Mouse (Mus musculus) C2C12 (cell line): ENCODE measurements at regions not wholly inside any gene's neighbourhood (a gene's known extent, or its start where the extent isn't known, plus 50 kb on each side); places are given as distances from the start of the nearest gene placed in this dataset.

Source experiments
- CTCF ChIP-seq: IDR thresholded peaks from one replicate; pipeline ENCODE4 v1.5.1; 2011; ENCODE audit not compliant: control insufficient read depth, insufficient read depth, insufficient read length
- MAX ChIP-seq: IDR thresholded peaks from one replicate; pipeline ENCODE4 v1.6.1; 2011; ENCODE audit warnings: mild to moderate bottlenecking, control low read depth
- USF1 ChIP-seq: IDR thresholded peaks from one replicate; pipeline ENCODE4 v1.6.1; 2011; ENCODE audit warnings: low read depth, mild to moderate bottlenecking, control low read depth, moderate library complexity

DNA sequence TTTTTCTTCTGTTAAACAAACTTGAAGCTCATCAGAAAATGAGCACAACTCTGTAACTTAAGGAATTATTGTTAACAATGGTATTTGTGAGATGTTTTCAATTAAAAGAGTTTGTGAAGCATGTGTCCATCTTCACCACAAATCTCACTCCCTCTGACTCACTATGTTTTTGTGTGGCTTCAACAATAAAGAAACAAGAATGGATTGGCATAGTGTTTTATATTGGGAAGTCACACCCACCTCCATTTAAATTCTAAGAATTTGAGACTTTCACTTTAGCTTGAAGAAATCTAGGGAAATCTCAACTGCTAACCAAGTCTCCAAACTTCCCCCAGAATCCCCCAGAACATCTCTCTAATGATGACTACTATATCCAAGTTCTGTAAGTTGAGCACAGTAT is 243.6 kb upstream of the Tmem161b start:
- TF ChIP-seq CTCF: no peak
- TF ChIP-seq MAX: no peak
- no peak for TF ChIP-seq USF1
